Mouse (Mus musculus) induced T-regulatory cell, adult 2 months (primary cell): ENCODE measurements around the gene Vmn1r73.

ENCODE experiments used
- DNase-seq: peaks from one replicate; pipeline ENCODE4 v3.0.0-alpha.2; 2012; ENCODE audit warnings: low read depth

The Vmn1r73 gene

DNA sequence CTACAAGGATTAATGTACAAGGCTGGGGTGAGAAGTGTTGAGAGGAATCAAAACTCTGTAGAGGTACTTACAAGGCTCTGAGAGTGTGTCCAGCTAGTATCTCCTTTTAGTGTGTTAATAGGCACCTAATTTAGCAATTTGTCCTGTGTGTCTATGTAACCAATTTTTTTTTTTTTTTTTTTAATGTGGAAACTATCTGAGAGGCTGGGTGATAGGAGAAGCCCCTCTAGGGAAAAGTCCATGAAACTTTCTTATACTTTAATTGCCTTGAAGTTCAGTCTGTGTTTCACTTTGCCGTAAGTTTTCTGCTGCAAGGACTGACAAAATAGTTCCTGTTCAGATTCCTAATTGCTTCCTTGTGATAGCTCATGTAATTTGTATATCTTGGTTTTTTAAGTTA is at the start of gene Vmn1r73:
Gene Vmn1r73 (plus strand): TSS at position 301 of the 400 bp plus-strand sequence.
- no peak for DNase-seq
